Mouse (Mus musculus): ENCODE results near the gene Snrnp35.

The Snrnp35 gene

GRCm38 (mm10) chr5:124503742-124504141, 20.8 kb downstream of the Snrnp35 start:
- DNase-seq = peak; percentile 90

DNA sequence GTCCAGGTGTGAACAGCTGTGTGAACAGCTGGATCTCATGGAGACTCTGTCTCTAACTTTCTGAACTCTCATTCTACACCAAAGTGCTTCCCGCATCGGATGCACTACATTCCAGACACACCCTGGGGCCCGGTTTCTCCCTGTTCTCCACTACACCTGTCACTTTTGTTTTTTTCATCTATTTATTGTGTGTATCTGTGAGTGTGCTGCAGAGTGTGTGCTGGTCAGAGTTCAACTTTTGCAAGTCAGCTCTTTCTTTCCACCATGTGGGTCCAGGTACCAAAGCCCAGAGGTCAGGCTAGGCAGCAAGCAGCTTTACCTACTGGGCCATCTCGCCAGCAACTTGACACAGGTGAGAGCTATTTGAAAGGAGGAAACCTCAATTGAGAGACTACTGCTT, 22.3 kb downstream of the Snrnp35 start:
- DNase-seq = no peak

DNA sequence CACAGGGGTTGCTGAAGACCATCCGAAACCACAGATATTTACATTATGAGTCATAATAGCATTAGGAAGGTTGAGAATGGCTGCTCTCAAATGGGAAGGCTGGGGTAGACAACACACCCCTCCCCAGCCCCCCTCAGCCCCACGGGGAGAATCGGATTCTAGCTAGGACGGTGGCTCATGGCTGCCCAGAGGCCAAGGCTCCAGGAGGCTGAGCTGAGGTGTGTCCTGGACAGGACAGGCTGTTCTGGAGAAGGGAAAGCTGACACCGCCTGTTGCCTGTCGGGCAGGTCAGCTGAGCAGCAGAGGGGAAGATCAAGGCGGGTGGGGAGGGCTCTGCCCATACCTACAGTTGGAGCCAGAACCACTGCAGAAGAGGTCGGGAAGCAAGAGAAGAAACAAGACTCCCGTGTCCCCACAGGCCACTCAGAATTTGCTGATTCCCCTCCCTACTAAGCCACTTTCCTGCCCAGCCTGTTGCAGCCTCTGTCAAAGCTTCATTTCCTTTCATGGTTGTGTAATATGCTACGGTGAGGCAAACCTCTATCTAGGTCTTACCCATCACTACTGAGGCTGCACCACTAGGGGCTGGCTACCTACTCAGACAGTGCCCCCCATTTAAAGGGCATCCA, 23.9 kb downstream of the Snrnp35 start:
- no peak for DNase-seq

- no peak for DNase-seq
Measured at GRCm38 (mm10) chr5:124509200-124509599, 26.3 kb downstream of the Snrnp35 start.

DNA sequence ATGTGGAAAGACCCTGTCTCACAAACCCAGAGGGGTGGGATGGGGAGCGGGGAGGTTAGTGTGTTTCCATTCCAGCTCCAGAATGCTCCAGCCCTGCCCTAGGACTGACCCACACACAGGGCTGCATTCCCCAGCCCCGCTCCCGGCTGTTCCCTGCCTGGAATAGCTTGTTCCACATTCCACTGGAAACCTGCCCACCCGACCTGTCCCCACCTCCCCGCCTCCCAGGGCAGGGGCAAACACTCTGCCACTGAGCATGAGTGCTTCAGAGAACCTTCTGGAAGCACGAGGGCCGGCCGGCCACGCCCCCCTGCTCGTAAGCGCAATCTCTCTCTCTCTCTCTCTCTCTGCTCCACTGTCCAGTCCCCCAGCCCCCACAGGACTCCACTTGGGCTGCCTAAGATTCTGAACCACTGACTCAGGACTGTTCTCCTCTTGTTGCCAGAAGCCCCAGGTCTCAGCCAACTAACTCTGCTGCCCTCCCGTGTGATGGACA, 26.9 kb downstream of the Snrnp35 start:
- DNase-seq = no peak

GRCm38 (mm10) chr5:124510536-124511050, 27.7 kb downstream of the Snrnp35 start:
- no peak for DNase-seq

DNA sequence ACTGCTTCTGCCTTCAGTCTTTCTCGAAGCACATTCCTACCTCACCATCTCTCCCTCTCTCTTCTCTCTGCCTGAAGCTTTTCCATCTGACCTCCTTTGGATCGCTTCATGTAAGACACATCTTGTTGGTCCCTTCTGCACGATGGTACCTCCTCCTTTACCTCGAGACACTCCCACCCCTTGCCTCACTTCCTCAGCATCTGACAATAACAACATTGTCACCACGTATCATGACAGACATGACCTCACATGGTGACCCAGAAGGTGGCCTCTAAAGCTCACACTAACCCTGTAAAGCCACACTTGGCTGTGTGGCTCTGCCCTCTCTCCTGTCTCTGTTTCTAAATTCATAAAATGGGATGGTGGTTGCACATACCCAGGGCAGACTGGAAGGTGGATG, 32.9 kb downstream of the Snrnp35 start:
- no peak for DNase-seq

DNA sequence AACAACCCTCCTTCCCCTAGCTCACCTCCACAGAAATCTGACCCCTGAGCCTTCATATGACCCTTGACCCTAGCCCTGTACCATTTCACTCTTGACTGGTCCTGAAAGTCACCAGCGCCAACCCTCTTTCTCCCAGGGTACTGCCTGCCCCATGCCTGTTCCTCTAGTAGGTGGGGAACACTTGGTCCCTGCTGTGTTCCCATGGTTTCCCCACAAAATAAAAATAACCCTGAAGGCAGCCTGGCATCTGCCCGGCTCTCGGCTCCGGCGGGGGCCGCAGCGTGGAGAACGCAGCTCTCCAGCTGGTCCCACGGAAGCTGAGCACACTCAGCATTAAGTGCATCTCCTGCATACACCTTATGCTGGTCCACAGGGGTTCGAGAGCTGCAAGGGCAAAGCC, 35.7 kb downstream of the Snrnp35 start:
- DNase-seq = peak; percentile 79

DNA sequence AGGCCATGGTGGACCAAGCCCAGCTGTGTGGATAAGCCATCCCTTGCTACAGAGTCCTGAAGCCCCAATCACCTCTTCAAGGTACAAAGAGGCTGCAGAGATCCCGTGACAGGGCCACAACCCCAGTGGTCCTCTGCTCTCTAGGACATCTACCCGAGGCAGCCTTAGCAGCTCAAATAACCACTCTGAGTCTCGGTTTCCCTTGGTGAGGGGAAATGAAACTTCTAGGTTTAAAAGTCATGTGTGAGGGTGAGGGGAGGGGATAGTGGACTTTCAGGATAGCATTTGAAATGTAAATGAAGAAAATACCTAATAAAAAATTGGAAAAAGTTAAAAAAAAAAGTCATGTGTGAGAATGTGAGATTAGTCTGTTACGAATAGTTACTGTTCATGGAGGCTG, 38.7 kb downstream of the Snrnp35 start:
- no peak for DNase-seq

DNA sequence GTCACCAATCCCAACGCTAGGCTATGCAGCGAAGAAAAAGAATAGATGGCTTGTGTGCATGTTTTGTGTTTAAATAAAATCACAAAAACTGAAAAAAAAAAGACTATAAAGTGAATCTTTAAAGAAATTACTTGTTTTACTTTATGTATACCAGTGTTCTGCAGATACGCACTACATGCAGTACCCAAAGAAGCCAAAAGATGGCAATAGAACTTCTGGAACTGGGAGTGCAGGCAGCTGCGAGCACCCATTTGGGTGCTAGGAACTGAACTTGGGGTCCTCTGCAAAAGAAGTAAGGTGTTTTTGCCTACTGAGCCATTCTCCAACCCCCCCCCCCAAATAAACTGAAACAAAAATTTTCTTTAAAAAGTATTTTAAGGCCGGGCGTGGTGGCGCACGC, 40.1 kb downstream of the Snrnp35 start:
- DNase-seq = no peak

- peak; percentile 3 for DNase-seq
Measured at GRCm38 (mm10) chr5:124524943-124525342, 42.0 kb downstream of the Snrnp35 start.

GRCm38 (mm10) chr5:124528351-124528750, 45.4 kb downstream of the Snrnp35 start:
- no peak for DNase-seq

- DNase-seq = no peak
Measured at GRCm38 (mm10) chr5:124528791-124529190, 45.9 kb downstream of the Snrnp35 start.

GRCm38 (mm10) chr5:124529191-124529651, 46.3 kb downstream of the Snrnp35 start:
- no peak for DNase-seq

DNA sequence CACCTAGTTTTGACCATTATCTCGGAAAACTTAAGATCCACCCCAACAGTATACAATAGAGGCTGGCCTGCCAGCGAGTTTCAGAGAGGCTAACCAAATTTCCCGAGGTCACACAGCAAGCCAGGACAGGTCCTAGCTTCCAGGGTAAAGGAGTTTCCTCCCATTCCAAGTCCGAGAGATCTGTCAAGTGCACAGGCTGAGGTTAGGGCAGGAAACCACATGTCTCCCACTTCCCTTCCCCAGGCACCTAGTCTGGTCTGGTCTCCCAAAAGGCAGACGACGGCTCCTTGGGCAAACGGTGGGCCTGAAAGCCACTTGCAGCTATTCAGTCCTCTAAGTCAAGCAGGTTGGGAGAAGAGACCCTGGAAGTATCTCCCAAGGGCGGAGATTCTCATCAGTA, 46.8 kb downstream of the Snrnp35 start:
- DNase-seq = no peak

DNA sequence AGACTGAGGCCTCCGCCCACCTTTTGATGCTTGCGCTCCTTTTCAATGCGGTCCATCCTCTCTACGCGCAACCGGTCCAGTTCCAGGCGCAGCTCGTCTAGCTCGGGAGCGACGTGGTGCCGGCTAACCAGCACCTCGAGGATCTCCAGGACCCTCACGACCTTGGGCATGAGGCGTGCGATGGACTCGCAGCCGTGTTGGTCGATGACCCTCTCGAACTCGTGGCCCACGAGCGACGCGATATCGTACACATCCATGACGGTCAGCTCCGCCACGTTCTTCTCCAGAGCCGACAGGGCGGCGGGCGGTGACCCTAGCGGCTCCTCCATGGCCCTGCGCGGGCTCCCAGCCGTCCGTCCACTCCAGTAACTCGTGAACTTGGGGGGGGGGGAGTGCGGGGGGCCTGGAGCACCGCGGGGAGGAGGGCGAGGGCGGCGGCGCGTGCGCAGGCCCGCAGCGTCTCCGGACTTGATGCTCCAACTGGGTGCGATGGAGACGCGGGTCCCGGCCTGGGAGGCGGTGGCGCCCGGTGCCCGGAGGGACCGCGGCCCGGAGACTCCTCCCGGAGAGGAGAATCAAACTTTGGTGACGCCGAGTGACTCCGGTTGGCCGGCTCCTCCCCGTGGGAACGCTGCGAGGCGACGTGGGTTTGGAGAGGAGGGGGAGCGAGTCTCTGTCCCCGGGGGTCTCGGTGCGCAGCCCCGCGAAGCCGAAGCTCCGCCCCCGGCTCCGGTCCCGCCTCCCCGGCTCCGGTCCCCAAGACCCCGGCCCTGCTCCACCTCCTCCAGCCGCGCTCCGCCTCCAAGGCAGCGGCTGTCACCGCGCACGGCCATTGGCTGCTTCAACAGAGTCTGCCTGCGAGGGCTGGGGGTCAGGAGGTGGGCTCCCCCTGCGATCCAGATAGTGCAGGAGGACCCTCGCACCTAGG, 48.0 kb downstream of the Snrnp35 start, which contains the start of gene Rilpl1:
Gene Rilpl1, minus strand, starts transcription at position 737 of the 928 bp plus-strand sequence.
- peak; percentile 84 for DNase-seq

GRCm38 (mm10) chr5:124531583-124531930, 48.6 kb downstream of the Snrnp35 start:
- DNase-seq = no peak

DNA sequence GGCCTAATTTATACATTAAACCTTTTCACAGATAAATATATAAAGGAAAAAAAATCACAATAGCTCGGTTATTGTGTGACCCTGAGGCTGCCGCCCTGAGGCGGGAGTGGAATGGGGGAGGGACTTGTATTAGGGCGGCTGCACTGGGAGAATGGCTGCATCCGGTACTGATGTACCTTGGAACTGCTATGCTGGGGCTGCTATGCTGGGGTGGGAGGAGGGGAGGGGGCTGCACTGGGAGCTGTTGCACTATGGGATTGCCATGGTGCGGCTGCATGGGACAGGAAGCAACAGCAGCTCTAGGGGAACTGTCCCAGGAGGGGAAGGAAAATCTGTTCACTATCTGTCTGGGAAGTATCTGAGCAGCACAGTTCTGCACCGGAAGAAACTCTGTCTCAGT, 49.5 kb downstream of the Snrnp35 start:
- no peak for DNase-seq

DNA sequence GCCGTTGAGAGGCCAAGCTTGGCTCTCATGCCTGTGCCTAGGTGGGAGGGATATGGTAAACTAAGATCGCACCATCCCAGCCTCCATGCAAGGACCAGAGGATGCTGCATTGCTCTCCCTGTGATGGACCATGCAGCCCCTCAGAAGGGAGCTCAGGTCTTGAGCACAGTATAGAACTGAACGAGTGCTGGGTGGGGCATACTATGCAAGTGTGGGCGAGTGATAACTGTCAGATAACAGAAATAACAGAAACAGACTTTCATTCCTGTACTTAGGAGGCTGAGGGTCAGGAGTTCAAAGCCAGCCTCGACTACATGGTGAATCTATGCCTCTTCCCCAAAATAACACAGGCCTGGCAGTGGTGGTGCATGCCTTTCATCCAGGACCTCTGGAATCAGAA, 52.1 kb downstream of the Snrnp35 start:
- no peak for DNase-seq

DNA sequence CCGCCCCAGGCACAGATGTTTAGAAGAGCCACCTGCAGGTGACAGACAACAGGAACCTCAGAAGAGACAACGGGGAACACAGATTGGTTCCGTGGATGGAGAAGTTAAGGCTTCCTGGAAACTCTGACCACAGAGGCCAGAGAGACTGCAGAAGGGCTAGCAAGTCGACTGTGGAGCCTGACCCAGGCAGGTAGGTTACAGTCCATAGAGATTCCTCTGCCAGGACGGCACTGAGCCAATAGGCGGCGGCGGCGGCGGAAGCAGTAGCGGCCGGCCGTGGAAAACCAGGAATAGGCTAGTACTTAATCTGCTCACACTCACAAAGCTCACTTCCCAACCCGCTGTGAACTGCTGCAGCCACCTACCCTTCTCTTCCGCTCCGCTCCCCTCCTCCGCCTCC, 53.8 kb downstream of the Snrnp35 start:
- DNase-seq = no peak

DNA sequence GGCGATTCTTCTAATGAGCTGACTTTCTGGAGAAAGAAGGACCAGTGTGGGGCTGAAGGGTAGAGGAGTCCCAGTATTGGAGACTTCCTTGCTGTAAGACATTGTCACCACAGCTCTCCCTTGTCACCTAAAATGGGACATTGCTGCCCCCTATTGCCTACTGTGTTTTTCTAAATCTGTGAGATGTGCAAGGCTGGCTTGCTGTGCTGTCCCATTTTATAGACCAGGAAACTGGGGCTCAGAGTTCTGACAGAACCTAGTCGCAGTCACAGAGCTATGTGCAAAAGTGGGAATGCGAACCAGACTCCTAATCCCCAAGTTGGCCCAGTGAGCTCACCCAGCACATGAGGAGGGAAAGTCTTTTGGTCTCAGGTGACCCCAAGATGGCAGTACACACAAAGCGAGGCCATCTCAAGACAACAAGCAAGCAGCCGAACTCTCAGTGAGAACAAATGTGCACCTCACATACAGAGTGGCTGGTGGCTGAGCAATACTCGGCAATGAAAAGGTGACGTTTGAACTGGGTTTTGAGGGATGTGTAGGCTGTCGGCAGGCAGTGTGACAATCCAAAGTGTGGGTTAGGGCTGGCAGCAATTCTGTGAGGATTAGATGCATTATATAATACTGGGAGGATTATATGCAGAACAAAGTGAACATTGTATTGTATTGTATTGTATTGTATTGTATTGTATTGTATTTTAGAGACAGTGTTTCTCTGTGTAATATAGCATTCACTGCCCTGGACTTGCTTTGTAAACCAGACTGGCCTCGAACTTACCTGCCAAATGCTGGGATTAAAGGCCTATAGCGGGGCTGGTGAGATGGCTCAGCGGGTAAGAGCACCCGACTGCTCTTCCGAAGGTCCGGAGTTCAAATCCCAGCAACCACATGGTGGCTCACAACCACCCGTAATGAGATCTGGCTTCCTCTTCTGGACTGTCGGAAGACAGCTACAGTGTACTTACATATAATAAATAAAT, 56.2 kb downstream of the Snrnp35 start:
- DNase-seq = peak; percentile 51

DNA sequence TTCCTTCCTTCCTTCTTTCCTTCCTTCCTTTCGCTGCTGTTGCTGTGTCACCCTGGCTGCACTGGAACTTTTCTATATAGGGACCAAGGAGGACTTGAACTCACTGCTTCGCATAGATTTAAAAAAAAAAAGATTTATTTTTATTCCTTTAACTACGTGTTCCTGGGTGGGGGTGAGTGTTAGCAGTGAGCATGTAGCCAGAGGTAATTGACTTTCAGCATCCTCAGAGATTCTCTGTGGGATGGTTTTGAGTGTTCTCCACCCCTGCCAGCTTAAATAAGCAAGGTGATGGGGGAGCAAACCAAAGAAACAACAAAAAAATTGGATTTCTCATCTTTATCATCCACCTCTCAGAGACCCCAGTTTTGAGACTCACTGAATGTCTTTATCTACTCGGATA, 57.0 kb downstream of the Snrnp35 start:
- DNase-seq = no peak

GRCm38 (mm10) chr5:124540383-124540786, 57.5 kb downstream of the Snrnp35 start, which contains the start of gene Tmed2:
Gene Tmed2, plus strand, starts transcription at chr5:124540695.
- peak; percentile 98 for DNase-seq
